Mouse (Mus musculus) olfactory bulb, adult 2 months (tissue): ENCODE data around the gene Timm8b. TPM values are rescaled to one million over a fixed set of nuclear protein-coding genes. Genes with fewer than 3 reads are reported as not detected.

Source experiments
- H3K27ac ChIP-seq: fragments of 200-500 bp; 2 replicates; pipeline ENCODE4 v1.5.1; 2012; ENCODE audit warnings: low read depth, low read length; ENCODE audit not compliant: insufficient read depth
- H3K4me1 ChIP-seq: fragments of 200-500 bp; 2 replicates; pipeline ENCODE4 v1.6.1; 2012; ENCODE audit warnings: low read length; ENCODE audit not compliant: control insufficient read depth, insufficient read depth
- H3K4me3 ChIP-seq: fragments of 200-500 bp; 2 replicates; pipeline ENCODE4 v1.5.1; 2012; ENCODE audit warnings: mild to moderate bottlenecking, low read depth, low read length, moderate library complexity; ENCODE audit not compliant: insufficient read depth
- CTCF ChIP-seq: fragments of 200-500 bp; IDR thresholded peaks from 2 replicates; pipeline ENCODE4 v1.5.1; 2012; ENCODE audit warnings: low read depth, mild to moderate bottlenecking, low read length, moderate library complexity; ENCODE audit not compliant: insufficient read depth
- POLR2A ChIP-seq: fragments of 200-500 bp; IDR thresholded peaks from 2 replicates; pipeline ENCODE4 v1.6.1; 2012; ENCODE audit warnings: mild to moderate bottlenecking, low read depth, low read length, moderate library complexity; ENCODE audit not compliant: insufficient read depth
- WGBS: fragments of 180-500 bp; shearing (Covaris S2); methylation state at CpG from one replicate; pipeline ENCODE4 v1.1.7; 2018; 5-methylcytosine and 5-hydroxymethylcytosine counted together
- polyA plus RNA-seq: library from polyadenylated mRNA; stranded (reverse); fragments of >200 nt; gene quantifications from 2 replicates; pipeline ENCODE4 v1.2.4, GENCODE M21; 2012; ENCODE audit warnings: low replicate concordance; ENCODE audit not compliant: missing spikeins, insufficient read depth, insufficient read length

Gene Timm8b
- polyA plus RNA-seq, 1 experiment, result not detected

- no peak overlapping the region for H3K4me3 ChIP-seq
- no peak overlapping the region for H3K27ac ChIP-seq
- TF ChIP-seq POLR2A (no peak), CTCF (no peak)
- H3K4me1 ChIP-seq, result no peaks in the 10 kb centered on the region
- 90% methylated on average over 6 of the region's 6 CpGs for WGBS
Measured at GRCm38 (mm10) chr9:50632016-50632688, 28.4 kb downstream of the Timm8b start.

- Histone ChIP-seq H3K4me3 (no peak overlapping the region), H3K4me1 (no peaks in the 10 kb centered on the region), H3K27ac (no peak overlapping the region)
- 59% methylated on average over 2 of the region's 2 CpGs for WGBS
- TF ChIP-seq CTCF (no peak), POLR2A (no peak)
Measured at GRCm38 (mm10) chr9:50633059-50633458, 29.3 kb downstream of the Timm8b start.

GRCm38 (mm10) chr9:50634270-50634669, 30.6 kb downstream of the Timm8b start:
- TF ChIP-seq CTCF (no peak), POLR2A (no peak)
- Histone ChIP-seq H3K4me3 (no peak overlapping the region), H3K4me1 (no peaks in the 10 kb centered on the region), H3K27ac (no peak overlapping the region)
- WGBS, result 97% methylated on average over 11 of the region's 11 CpGs

GRCm38 (mm10) chr9:50646826-50647370, 43.2 kb downstream of the Timm8b start:
- Histone ChIP-seq H3K4me3 (no peak overlapping the region), H3K27ac (no peak overlapping the region), H3K4me1 (no peaks in the 10 kb centered on the region)
- TF ChIP-seq CTCF, result no peak
- no peak for TF ChIP-seq POLR2A
- WGBS, result 75% methylated on average over 10 of the region's 10 CpGs

GRCm38 (mm10) chr9:50650503-50650902, 46.8 kb downstream of the Timm8b start:
- TF ChIP-seq POLR2A, result no peak
- no peak for TF ChIP-seq CTCF
- Histone ChIP-seq H3K4me3 (no peak overlapping the region), H3K27ac (no peak overlapping the region), H3K4me1 (no peaks in the 10 kb centered on the region)
- 94% methylated on average over 10 of the region's 10 CpGs for WGBS

Other genes starting within 250 kb of the Timm8b start
- gene Plet1, start 109.4 kb upstream of the Timm8b start, polyA plus RNA-seq, result not detected in 2 replicates
- not detected in 2 replicates for gene Pts, start 75.2 kb upstream of the Timm8b start, polyA plus RNA-seq
- not detected in 2 replicates for gene Il18, start 49.1 kb upstream of the Timm8b start, polyA plus RNA-seq
- gene Bco2, start 48.7 kb upstream of the Timm8b start, polyA plus RNA-seq, result not detected in 2 replicates
- not detected in 2 replicates for gene Tex12, start 42.6 kb upstream of the Timm8b start, polyA plus RNA-seq
- gene Sdhd, start 98 bp upstream of the Timm8b start, polyA plus RNA-seq, result not detected in 2 replicates
- gene Pih1d2, start 13.4 kb downstream of the Timm8b start, polyA plus RNA-seq, result not detected in 2 replicates
- not detected in 2 replicates for gene Nkapd1, start 13.6 kb downstream of the Timm8b start, polyA plus RNA-seq
- not detected in 2 replicates for gene Dlat, start 55.9 kb downstream of the Timm8b start, polyA plus RNA-seq
- not detected in 2 replicates for gene Dixdc1, start 135.6 kb downstream of the Timm8b start, polyA plus RNA-seq
- not detected in 2 replicates for gene 2310030G06Rik, start 142.6 kb downstream of the Timm8b start, polyA plus RNA-seq
- gene Cryab, start 147.4 kb downstream of the Timm8b start, polyA plus RNA-seq, result not detected in 2 replicates
- gene Hspb2, start 148.4 kb downstream of the Timm8b start, polyA plus RNA-seq, result not detected in 2 replicates
- not detected in 2 replicates for gene Fdxacb1, start 164.3 kb downstream of the Timm8b start, polyA plus RNA-seq
- not detected in 2 replicates for gene Alg9, start 171.1 kb downstream of the Timm8b start, polyA plus RNA-seq
- not detected in 2 replicates for gene 1110032A03Rik, start 171.6 kb downstream of the Timm8b start, polyA plus RNA-seq
- gene Ppp2r1b, start 241.4 kb downstream of the Timm8b start, polyA plus RNA-seq, result not detected in 2 replicates